Mouse (Mus musculus) bone marrow, adult 2 months (tissue): ENCODE data around the gene Hsd17b10. TPM values are rescaled to one million over a fixed set of nuclear protein-coding genes. Genes with fewer than 3 reads are reported as not detected.

ENCODE experiments used
- H3K27ac ChIP-seq: fragments of 200-500 bp; 2 replicates; pipeline ENCODE4 v1.5.1; 2012; ENCODE audit warnings: low read depth, mild to moderate bottlenecking, control low read depth, inconsistent platforms, low read length; ENCODE audit not compliant: control insufficient read depth, poor library complexity, insufficient read depth
- H3K4me1 ChIP-seq: fragments of 200-500 bp; 2 replicates; pipeline ENCODE4 v1.6.1; 2011; ENCODE audit warnings: low read length; ENCODE audit not compliant: control insufficient read depth, insufficient read depth
- H3K4me3 ChIP-seq: fragments of 200-500 bp; replicated peaks from 2 replicates; pipeline ENCODE3; 2011; ENCODE audit warnings: mild to moderate bottlenecking, low read depth, low read length, control low read depth; ENCODE audit not compliant: control insufficient read depth
- CTCF ChIP-seq: fragments of 200-500 bp; IDR thresholded peaks from 2 replicates; pipeline ENCODE4 v1.5.1; 2011; ENCODE audit warnings: low read length, control low read depth; ENCODE audit not compliant: control insufficient read depth, insufficient read depth
- POLR2A ChIP-seq: fragments of 200-500 bp; IDR thresholded peaks from 2 replicates; pipeline ENCODE4 v1.6.1; 2011; ENCODE audit warnings: low read depth, mild to moderate bottlenecking, control low read depth, low read length, borderline replicate concordance; ENCODE audit not compliant: control insufficient read depth
- WGBS: fragments of 180-500 bp; shearing (Covaris S2); methylation state at CpG from one replicate; pipeline ENCODE4 v1.1.7; 2018; 5-methylcytosine and 5-hydroxymethylcytosine counted together
- polyA plus RNA-seq: library from polyadenylated mRNA; stranded (reverse); fragments of >200 nt; gene quantifications from 2 replicates; pipeline ENCODE4 v1.2.4, GENCODE M21; 2011; ENCODE audit warnings: low replicate concordance; ENCODE audit not compliant: missing spikeins, insufficient read depth, insufficient read length

The Hsd17b10 gene
- polyA plus RNA-seq: 15.7 and 36.2 TPM in 2 replicates

GRCm38 (mm10) chrX:152001737-152002710, at the start of gene Hsd17b10:
Hsd17b10 (plus strand) TSS chrX:152001845.
- 16% methylated on average over 38 of the region's 41 CpGs for WGBS
- Histone ChIP-seq H3K4me1 (no peaks in the 10 kb centered on the region; the same call in 1 of the 2 replicates), H3K4me3 (peak within 1 kb of the TSS; percentile 98), H3K27ac (peak within 1 kb of the TSS; percentile 42)
- TF ChIP-seq POLR2A: peak; percentile 65
- no peak for TF ChIP-seq CTCF

GRCm38 (mm10) chrX:151999006-151999710, 2.5 kb upstream of the Hsd17b10 start:
- Histone ChIP-seq H3K27ac (no peak overlapping the region), H3K4me3 (no peak overlapping the region), H3K4me1 (no peaks in the 10 kb centered on the region; the same call in 1 of the 2 replicates)
- TF ChIP-seq CTCF (no peak), POLR2A (no peak)
- WGBS: 75% methylated on average over 4 of the region's 4 CpGs

- no peak for TF ChIP-seq POLR2A
- no peak for TF ChIP-seq CTCF
- no peak overlapping the region for H3K27ac ChIP-seq
Observed at GRCm38 (mm10) chrX:152001182-152001684, 412 bp upstream of the Hsd17b10 start.

GRCm38 (mm10) chrX:152002865-152003264, 1.2 kb downstream of the Hsd17b10 start:
- no peak for TF ChIP-seq POLR2A
- no peak for TF ChIP-seq CTCF
- WGBS: 28% methylated on average over 2 of the region's 2 CpGs

More at GRCm38 (mm10) chrX:152001182-152001684, 412 bp upstream of the Hsd17b10 start:
- WGBS: 20% methylated on average over 9 of the region's 9 CpGs
- peak overlapping the region; percentile 98 for H3K4me3 ChIP-seq
- H3K4me1 ChIP-seq: no peaks in the 10 kb centered on the region; the same call in 1 of the 2 replicates

GRCm38 (mm10) chrX:152007863-152008262, 6.2 kb downstream of the Hsd17b10 start:
- Histone ChIP-seq H3K27ac (no peak overlapping the region), H3K4me3 (no peak overlapping the region), H3K4me1 (no peaks in the 10 kb centered on the region)
- 38% methylated on average over 1 of the region's 1 CpGs for WGBS
- TF ChIP-seq POLR2A (no peak), CTCF (no peak)

More at GRCm38 (mm10) chrX:152002865-152003264, 1.2 kb downstream of the Hsd17b10 start:
- Histone ChIP-seq H3K4me1 (no peaks in the 10 kb centered on the region; the same call in 1 of the 2 replicates), H3K4me3 (no peak overlapping the region), H3K27ac (no peak overlapping the region)

- H3K4me1 ChIP-seq: no peaks in the 10 kb centered on the region; the same call in 1 of the 2 replicates
- TF ChIP-seq CTCF (no peak), POLR2A (no peak)
- peak overlapping the region; percentile 68 for H3K27ac ChIP-seq
- peak overlapping the region; percentile 74 for H3K4me3 ChIP-seq
- WGBS: 12% methylated on average over 11 of the region's 11 CpGs
Observed at GRCm38 (mm10) chrX:152015752-152016150, 14.1 kb downstream of the Hsd17b10 start.

- Histone ChIP-seq H3K4me3 (peak within 1 kb of the TSS; percentile 74), H3K27ac (peak within 1 kb of the TSS; percentile 81), H3K4me1 (no peaks in the 10 kb centered on the region; the same call in 1 of the 2 replicates)
- WGBS: 14% methylated on average over 64 of the region's 64 CpGs
- TF ChIP-seq POLR2A: peak; percentile 41; the same call in 1 of the 2 replicates
- no peak for TF ChIP-seq CTCF
Observed at GRCm38 (mm10) chrX:152016151-152017145, 14.8 kb downstream of the Hsd17b10 start, which contains the start of the genes Ribc1 and Smc1a. Ribc1 (minus strand) TSS chrX:152016295. Smc1a (plus strand) TSS chrX:152016428.
